Mouse (Mus musculus): ENCODE results near the gene Pank4. TPM values are rescaled to one million over a fixed set of nuclear protein-coding genes. Genes with fewer than 3 reads are reported as not detected.

Pank4 gene
- polyA plus RNA-seq, 1 experiment from 2014 or later: 14.9 TPM

- 3% methylated on average over 4 of the region's 4 CpGs for WGBS
- Histone ChIP-seq H3K4me1 (replicated peaks; ENCODE audit: control insufficient read depth, insufficient read depth) (no peaks in the 10 kb centered on the region), H3K4me3 (ENCODE audit: low read depth, low read length) (no peak overlapping the region), H3K9ac (ENCODE audit: low read length) (no peak overlapping the region), H3K9me3 (ENCODE audit: control insufficient read depth, low read length) (no peaks in the 10 kb centered on the region), H3K27ac (replicated peaks) (no peak overlapping the region), H3K27me3 (ENCODE audit: control insufficient read depth, insufficient read depth, low read length) (no peaks in the 10 kb centered on the region), H3K36me3 (ENCODE audit: control insufficient read depth, insufficient read depth, low read length) (no peaks in the 10 kb centered on the region), H3K4me2 (replicated peaks; ENCODE audit: low read depth) (no peak overlapping the region)
- peak; percentile 85 for TF ChIP-seq CTCF (IDR thresholded peaks at IDR 0.05; ENCODE audit: low read depth)
- TF ChIP-seq EP300 (optimal IDR thresholded peaks at IDR 0.05): no peak
- peak; percentile 69 for DNase-seq (ENCODE audit: low spot score)
- ATAC-seq (ENCODE audit: low FRiP score, low TSS enrichment): peak; percentile 24; the same call in 1 of the 2 replicates
These were observed 48.9 kb downstream of the Pank4 start for GRCm38 (mm10) chr4:155012788-155013187.

GRCm38 (mm10) chr4:155014244-155014643 is 50.3 kb downstream of the Pank4 start:
- DNase-seq (ENCODE audit: low spot score) (no peak), ATAC-seq (ENCODE audit: low FRiP score, low TSS enrichment) (no peak)
- H3K36me3 ChIP-seq (ENCODE audit: control insufficient read depth, insufficient read depth, low read length): no peaks in the 10 kb centered on the region
- H3K27ac ChIP-seq (replicated peaks): no peak overlapping the region
- H3K4me1 ChIP-seq (replicated peaks; ENCODE audit: control insufficient read depth, insufficient read depth): peaks cover 4% of the 10 kb centered on the region; the same call in 1 of the 2 replicates
- no peaks in the 10 kb centered on the region for H3K27me3 ChIP-seq (ENCODE audit: control insufficient read depth, insufficient read depth, low read length)
- H3K9ac ChIP-seq (ENCODE audit: low read length): no peak overlapping the region
- 68% methylated on average over 14 of the region's 14 CpGs for WGBS
- H3K9me3 ChIP-seq (ENCODE audit: control insufficient read depth, low read length): no peaks in the 10 kb centered on the region
- H3K4me3 ChIP-seq (ENCODE audit: low read depth, low read length): no peak overlapping the region
- no peak overlapping the region for H3K4me2 ChIP-seq (replicated peaks; ENCODE audit: low read depth)
- TF ChIP-seq EP300 (optimal IDR thresholded peaks at IDR 0.05) (no peak), CTCF (IDR thresholded peaks at IDR 0.05; ENCODE audit: low read depth) (no peak)

DNA sequence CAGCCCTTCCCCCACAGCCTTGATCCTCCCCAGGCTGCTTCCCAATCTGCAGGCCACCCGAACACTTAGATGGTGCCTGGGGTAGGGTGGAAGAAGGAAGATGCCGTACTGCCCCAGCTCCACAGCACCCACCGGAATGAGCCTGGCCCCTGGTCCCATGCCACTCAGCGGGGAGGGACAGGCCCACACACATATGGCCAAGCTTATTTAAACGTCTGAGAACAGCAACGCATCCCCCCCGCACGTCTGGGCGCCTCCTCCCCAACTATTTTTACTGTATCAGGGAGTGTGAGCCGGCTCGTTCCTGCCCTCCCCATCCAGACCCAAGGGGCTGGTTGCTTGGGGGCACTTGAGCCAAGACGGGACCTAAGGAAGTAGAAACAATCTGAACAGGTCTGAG is 50.9 kb downstream of the Pank4 start:
- DNase-seq (ENCODE audit: low spot score) (no peak), ATAC-seq (ENCODE audit: low FRiP score, low TSS enrichment) (no peak)
- Histone ChIP-seq H3K9me3 (ENCODE audit: control insufficient read depth, low read length) (no peaks in the 10 kb centered on the region), H3K4me3 (ENCODE audit: low read depth, low read length) (no peak overlapping the region), H3K27ac (replicated peaks) (no peak overlapping the region), H3K36me3 (ENCODE audit: control insufficient read depth, insufficient read depth, low read length) (no peaks in the 10 kb centered on the region), H3K27me3 (ENCODE audit: control insufficient read depth, insufficient read depth, low read length) (no peaks in the 10 kb centered on the region), H3K9ac (ENCODE audit: low read length) (no peak overlapping the region), H3K4me2 (replicated peaks; ENCODE audit: low read depth) (no peak overlapping the region), H3K4me1 (replicated peaks; ENCODE audit: control insufficient read depth, insufficient read depth) (peaks cover 4% of the 10 kb centered on the region; the same call in 1 of the 2 replicates)
- WGBS: 72% methylated on average over 12 of the region's 12 CpGs
- TF ChIP-seq EP300 (optimal IDR thresholded peaks at IDR 0.05): no peak
- no peak for TF ChIP-seq CTCF (IDR thresholded peaks at IDR 0.05; ENCODE audit: low read depth)

- H3K4me3 ChIP-seq (ENCODE audit: low read depth, low read length): no peak overlapping the region
- peaks cover 4% of the 10 kb centered on the region; the same call in 1 of the 2 replicates for H3K4me1 ChIP-seq (replicated peaks; ENCODE audit: control insufficient read depth, insufficient read depth)
- TF ChIP-seq CTCF (IDR thresholded peaks at IDR 0.05; ENCODE audit: low read depth): no peak
- H3K9me3 ChIP-seq (ENCODE audit: control insufficient read depth, low read length): no peaks in the 10 kb centered on the region
- DNase-seq (ENCODE audit: low spot score) (no peak), ATAC-seq (ENCODE audit: low FRiP score, low TSS enrichment) (no peak)
- H3K36me3 ChIP-seq (ENCODE audit: control insufficient read depth, insufficient read depth, low read length): no peaks in the 10 kb centered on the region
- no peaks in the 10 kb centered on the region for H3K27me3 ChIP-seq (ENCODE audit: control insufficient read depth, insufficient read depth, low read length)
- no peak overlapping the region for H3K9ac ChIP-seq (ENCODE audit: low read length)
- no peak overlapping the region for H3K27ac ChIP-seq (replicated peaks)
- 55% methylated on average over 4 of the region's 4 CpGs for WGBS
- H3K4me2 ChIP-seq (replicated peaks; ENCODE audit: low read depth): no peak overlapping the region
These were observed 51.6 kb downstream of the Pank4 start for GRCm38 (mm10) chr4:155015550-155015949.

DNA sequence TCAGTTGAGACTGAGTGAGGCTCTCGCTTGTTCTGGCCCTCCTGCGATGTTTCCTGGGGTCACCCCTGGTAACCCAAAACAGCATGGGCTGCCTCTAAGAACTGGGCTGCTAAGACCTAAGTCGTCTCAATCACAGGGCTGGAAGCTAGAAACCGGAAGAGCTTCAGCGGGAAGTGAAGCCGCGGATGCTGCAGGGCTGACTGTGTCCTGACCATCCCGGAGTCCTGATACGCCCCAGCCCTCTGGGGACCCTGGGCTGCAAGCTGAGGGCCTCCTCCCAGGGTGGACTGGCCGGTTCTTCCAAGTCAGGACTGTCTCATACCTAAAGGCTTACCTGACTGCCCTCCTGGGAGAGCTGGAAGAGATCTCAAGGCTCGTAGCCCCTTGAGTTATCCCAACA is 52.9 kb downstream of the Pank4 start:
- no peaks in the 10 kb centered on the region for H3K27me3 ChIP-seq (ENCODE audit: control insufficient read depth, insufficient read depth, low read length)
- H3K36me3 ChIP-seq (ENCODE audit: control insufficient read depth, insufficient read depth, low read length): no peaks in the 10 kb centered on the region
- peaks cover 4% of the 10 kb centered on the region; the same call in 1 of the 2 replicates for H3K4me1 ChIP-seq (replicated peaks; ENCODE audit: control insufficient read depth, insufficient read depth)
- no peaks in the 10 kb centered on the region for H3K9me3 ChIP-seq (ENCODE audit: control insufficient read depth, low read length)
- no peak overlapping the region for H3K4me2 ChIP-seq (replicated peaks; ENCODE audit: low read depth)
- 59% methylated on average over 11 of the region's 11 CpGs for WGBS
- H3K9ac ChIP-seq (ENCODE audit: low read length): no peak overlapping the region
- TF ChIP-seq CTCF (IDR thresholded peaks at IDR 0.05; ENCODE audit: low read depth) (no peak), EP300 (optimal IDR thresholded peaks at IDR 0.05) (no peak)
- no peak overlapping the region for H3K4me3 ChIP-seq (ENCODE audit: low read depth, low read length)
- ATAC-seq (ENCODE audit: low FRiP score, low TSS enrichment): no peak
- H3K27ac ChIP-seq (replicated peaks): no peak overlapping the region
- DNase-seq (ENCODE audit: low spot score): no peak

GRCm38 (mm10) chr4:155017253-155017878 is 53.4 kb downstream of the Pank4 start:
- ATAC-seq (ENCODE audit: low FRiP score, low TSS enrichment): no peak
- TF ChIP-seq CTCF (IDR thresholded peaks at IDR 0.05; ENCODE audit: low read depth): no peak
- no peak for TF ChIP-seq EP300 (optimal IDR thresholded peaks at IDR 0.05)
- 73% methylated on average over 11 of the region's 11 CpGs for WGBS
- no peaks in the 10 kb centered on the region for H3K36me3 ChIP-seq (ENCODE audit: control insufficient read depth, insufficient read depth, low read length)
- no peak for DNase-seq (ENCODE audit: low spot score)
- no peak overlapping the region for H3K9ac ChIP-seq (ENCODE audit: low read length)
- no peaks in the 10 kb centered on the region for H3K9me3 ChIP-seq (ENCODE audit: control insufficient read depth, low read length)
- peaks cover 4% of the 10 kb centered on the region; the same call in 1 of the 2 replicates for H3K4me1 ChIP-seq (replicated peaks; ENCODE audit: control insufficient read depth, insufficient read depth)
- H3K4me2 ChIP-seq (replicated peaks; ENCODE audit: low read depth): no peak overlapping the region
- no peaks in the 10 kb centered on the region for H3K27me3 ChIP-seq (ENCODE audit: control insufficient read depth, insufficient read depth, low read length)
- no peak overlapping the region for H3K27ac ChIP-seq (replicated peaks)
- no peak overlapping the region for H3K4me3 ChIP-seq (ENCODE audit: low read depth, low read length)
